Mouse (Mus musculus): Measurements from ENCODE around the gene Rapgef5. TPM values are rescaled to one million over a fixed set of nuclear protein-coding genes. Genes with fewer than 3 reads are reported as not detected.

Gene Rapgef5
- total and polyA plus RNA-seq, 3 experiments: 4.2 to 6.8 (median 4.8) TPM

GRCm38 (mm10) chr12:117720794-117721747 is 204.8 kb downstream of the Rapgef5 start:
- DNase-seq (ENCODE audit: extremely low read depth): no peak
- no peaks in the 10 kb centered on the region for H3K79me2 ChIP-seq (replicated peaks; ENCODE audit: control insufficient read depth, extremely low read depth, insufficient read depth, poor library complexity, severe bottlenecking)
- H3K9me3 ChIP-seq (replicated peaks; ENCODE audit: low read length): no peaks in the 10 kb centered on the region
- H3K9ac ChIP-seq (ENCODE audit: insufficient read depth, low read depth): no peak overlapping the region
- H3K27me3 ChIP-seq (replicated peaks): no peaks in the 10 kb centered on the region
- TF ChIP-seq CHD1 (IDR thresholded peaks at IDR 0.05; ENCODE audit: low read depth, low read length): no peak
- no peak for TF ChIP-seq USF2 (conservative IDR thresholded peaks at IDR 0.05; ENCODE audit: low read depth, low read length)
- no peak for TF ChIP-seq POLR2A (IDR thresholded peaks at IDR 0.05; ENCODE audit: low read depth, low read length)
- no peak for TF ChIP-seq RAD21 (IDR thresholded peaks at IDR 0.05; ENCODE audit: low read depth, low read length)
- no peak for TF ChIP-seq MAZ (IDR thresholded peaks at IDR 0.05; ENCODE audit: low read depth, low read length)
- no peak for TF ChIP-seq CHD2 (IDR thresholded peaks at IDR 0.05; ENCODE audit: low read length)
- TF ChIP-seq ZC3H11A (IDR thresholded peaks at IDR 0.05; ENCODE audit: low read depth, low read length): no peak
- H3K4me1 ChIP-seq (ENCODE audit: control insufficient read depth in 1 of 2, insufficient read depth in 2 of 2): peaks cover 0 to 9% of the 10 kb centered on the region in 2 experiments; a peak in 1 of 4 replicates
- peaks cover 0 to 12% of the 10 kb centered on the region in 2 experiments for H3K36me3 ChIP-seq (replicated peaks in 1 of 2; ENCODE audit: control insufficient read depth in 1 of 2, insufficient read depth in 1 of 2, low read length in 1 of 2)
- H3K4me3 ChIP-seq (replicated peaks in 1 of 3; ENCODE audit: low read depth in 2 of 3, low read length in 2 of 3, poor library complexity in 1 of 3): no peak overlapping the region
- dilution Hi-C loops (cut with MboI; ENCODE audit: extremely low pct_ligation_motif_present, extremely low pct_unique_long_range_greater_than_20kb, low sequenced_read_pairs): no loop called here
- H3K4me2 ChIP-seq (ENCODE audit: insufficient read depth, low read depth, poor library complexity, severe bottlenecking): no peak overlapping the region
- H3K27ac ChIP-seq (ENCODE audit: insufficient read depth, low read depth): no peak overlapping the region
- in situ Hi-C loops (cut with MboI; ENCODE audit: low pct_ligation_motif_present, low pct_unique_long_range_greater_than_20kb, low sequenced_read_pairs): no loop called here

GRCm38 (mm10) chr12:117721748-117722150 is 205.5 kb downstream of the Rapgef5 start:
- no peak overlapping the region for H3K27ac ChIP-seq (ENCODE audit: insufficient read depth, low read depth)
- no peak overlapping the region for H3K4me3 ChIP-seq (replicated peaks in 1 of 3; ENCODE audit: low read depth in 2 of 3, low read length in 2 of 3, poor library complexity in 1 of 3)
- H3K4me1 ChIP-seq (ENCODE audit: control insufficient read depth in 1 of 2, insufficient read depth in 2 of 2): peaks cover 0 to 9% of the 10 kb centered on the region in 2 experiments; a peak in 1 of 4 replicates
- H3K9me3 ChIP-seq (replicated peaks; ENCODE audit: low read length): no peaks in the 10 kb centered on the region
- H3K4me2 ChIP-seq (ENCODE audit: insufficient read depth, low read depth, poor library complexity, severe bottlenecking): no peak overlapping the region
- in situ Hi-C loops (cut with MboI; ENCODE audit: low pct_ligation_motif_present, low pct_unique_long_range_greater_than_20kb, low sequenced_read_pairs): no loop called here
- TF ChIP-seq JUND (conservative IDR thresholded peaks at IDR 0.05; ENCODE audit: low read depth, low read length): no peak
- TF ChIP-seq USF2 (conservative IDR thresholded peaks at IDR 0.05; ENCODE audit: low read depth, low read length): no peak
- TF ChIP-seq POLR2A (IDR thresholded peaks at IDR 0.05; ENCODE audit: low read depth, low read length): no peak
- TF ChIP-seq TBP (conservative IDR thresholded peaks at IDR 0.05; ENCODE audit: low read depth, low read length): no peak
- TF ChIP-seq ETS1 (conservative IDR thresholded peaks at IDR 0.05; ENCODE audit: low read depth, low read length): no peak
- no peak for TF ChIP-seq MEF2A (IDR thresholded peaks at IDR 0.05; ENCODE audit: borderline replicate concordance, low read depth, low read length)
- TF ChIP-seq MAZ (IDR thresholded peaks at IDR 0.05; ENCODE audit: low read depth, low read length): no peak
- no peak for TF ChIP-seq TCF12 (IDR thresholded peaks at IDR 0.05; ENCODE audit: low read depth, low read length)
- TF ChIP-seq ZNF384 (IDR thresholded peaks at IDR 0.05; ENCODE audit: low read depth, low read length): no peak
- no peak for TF ChIP-seq EP300 (IDR thresholded peaks at IDR 0.05; ENCODE audit: low read length)
- no peak for TF ChIP-seq ELF1 (IDR thresholded peaks at IDR 0.05; ENCODE audit: low read depth, low read length)
- TF ChIP-seq BHLHE40 (IDR thresholded peaks at IDR 0.05; ENCODE audit: low read depth, low read length): no peak
- dilution Hi-C loops (cut with MboI; ENCODE audit: extremely low pct_ligation_motif_present, extremely low pct_unique_long_range_greater_than_20kb, low sequenced_read_pairs): no loop called here
- no peak overlapping the region for H3K9ac ChIP-seq (ENCODE audit: insufficient read depth, low read depth)
- no peak for DNase-seq (ENCODE audit: extremely low read depth)
- H3K79me2 ChIP-seq (replicated peaks; ENCODE audit: control insufficient read depth, extremely low read depth, insufficient read depth, poor library complexity, severe bottlenecking): no peaks in the 10 kb centered on the region
- H3K36me3 ChIP-seq (replicated peaks in 1 of 2; ENCODE audit: control insufficient read depth in 1 of 2, insufficient read depth in 1 of 2, low read length in 1 of 2): peaks cover 0 to 12% of the 10 kb centered on the region in 2 experiments
- H3K27me3 ChIP-seq (replicated peaks): no peaks in the 10 kb centered on the region

All from CH12.LX (cell line).